Mouse (Mus musculus): ENCODE results near the gene Mis12.

The Mis12 gene

DNA sequence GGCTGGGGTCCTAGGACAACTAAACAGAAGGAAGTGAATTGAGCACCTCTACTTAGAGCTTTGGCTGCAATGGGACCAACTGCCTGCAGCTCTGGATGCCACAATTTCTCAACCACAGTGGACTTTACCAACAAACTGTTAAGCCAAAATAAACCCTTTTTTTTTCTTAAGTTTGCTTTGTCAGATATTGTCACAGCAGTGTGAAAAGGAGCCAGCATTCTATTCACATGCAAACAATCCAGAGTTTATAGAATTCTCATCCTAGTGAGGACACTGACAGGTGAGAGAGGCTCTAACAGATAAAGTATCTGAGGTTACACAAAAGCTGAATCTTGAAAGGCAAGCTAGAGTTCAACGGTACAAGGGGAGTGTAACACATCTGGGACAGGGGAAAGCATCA lies 2.4 kb upstream of the Mis12 start:
- no peak for DNase-seq (ENCODE audit: low read depth, low spot score)

DNA sequence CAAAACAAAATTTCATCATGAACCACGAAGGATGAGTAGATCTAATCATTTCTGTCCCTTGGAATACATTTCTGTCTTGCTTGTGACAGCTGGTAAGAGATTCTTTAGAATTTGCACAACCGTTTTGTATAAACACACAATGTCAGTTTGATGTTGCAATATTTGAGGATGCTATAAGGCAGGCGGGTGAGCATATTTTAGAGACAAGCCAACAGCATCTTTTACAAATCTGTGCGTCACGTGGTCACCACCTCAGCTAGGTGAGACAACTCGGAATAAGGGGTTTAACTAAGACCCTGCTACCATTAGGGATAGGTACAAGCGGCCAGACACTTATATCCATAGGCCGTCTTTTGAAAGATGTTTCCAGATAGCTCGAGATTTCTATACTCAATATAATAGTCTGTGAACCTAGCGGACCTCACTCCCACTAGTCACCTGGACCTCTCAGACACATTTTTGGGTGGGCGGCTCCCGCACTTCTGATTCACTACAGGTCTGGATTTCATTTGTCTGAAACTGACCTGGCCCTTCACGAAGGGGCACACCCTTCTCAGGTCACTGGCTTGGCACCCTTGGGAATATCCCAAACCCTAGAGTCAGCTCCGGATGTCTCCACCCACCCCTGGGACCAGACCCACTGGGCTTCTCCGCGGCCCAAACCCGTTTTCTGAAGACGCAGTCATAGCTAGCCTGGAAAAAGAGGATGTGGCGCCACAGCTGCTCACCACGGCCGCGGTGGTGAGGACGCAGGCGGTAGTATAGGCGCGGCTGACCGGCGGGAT lies 803 bp upstream of the Mis12 start:
- DNase-seq (ENCODE audit: low read depth, low spot score): no peak

DNA sequence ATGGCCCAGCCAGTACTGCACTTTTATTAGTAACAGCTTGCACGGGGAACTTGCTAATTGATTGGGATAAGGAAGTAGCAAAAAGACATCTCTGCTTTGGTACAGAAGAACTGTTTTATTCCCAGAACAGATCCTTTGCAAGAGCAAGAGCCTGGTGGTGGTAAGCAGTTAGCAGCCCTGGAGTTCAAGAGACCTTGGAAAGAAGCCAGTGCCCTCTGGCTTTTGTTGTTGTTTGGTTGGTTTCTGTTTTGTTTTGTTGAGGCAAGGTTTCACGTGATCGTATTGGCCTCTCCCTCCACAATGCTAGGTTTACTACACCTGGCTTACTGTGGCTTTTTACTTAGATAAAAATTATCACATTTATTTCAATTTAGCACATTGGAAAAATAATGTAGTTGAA lies 8.9 kb downstream of the Mis12 start:
- DNase-seq (ENCODE audit: low read depth, low spot score): no peak

DNA sequence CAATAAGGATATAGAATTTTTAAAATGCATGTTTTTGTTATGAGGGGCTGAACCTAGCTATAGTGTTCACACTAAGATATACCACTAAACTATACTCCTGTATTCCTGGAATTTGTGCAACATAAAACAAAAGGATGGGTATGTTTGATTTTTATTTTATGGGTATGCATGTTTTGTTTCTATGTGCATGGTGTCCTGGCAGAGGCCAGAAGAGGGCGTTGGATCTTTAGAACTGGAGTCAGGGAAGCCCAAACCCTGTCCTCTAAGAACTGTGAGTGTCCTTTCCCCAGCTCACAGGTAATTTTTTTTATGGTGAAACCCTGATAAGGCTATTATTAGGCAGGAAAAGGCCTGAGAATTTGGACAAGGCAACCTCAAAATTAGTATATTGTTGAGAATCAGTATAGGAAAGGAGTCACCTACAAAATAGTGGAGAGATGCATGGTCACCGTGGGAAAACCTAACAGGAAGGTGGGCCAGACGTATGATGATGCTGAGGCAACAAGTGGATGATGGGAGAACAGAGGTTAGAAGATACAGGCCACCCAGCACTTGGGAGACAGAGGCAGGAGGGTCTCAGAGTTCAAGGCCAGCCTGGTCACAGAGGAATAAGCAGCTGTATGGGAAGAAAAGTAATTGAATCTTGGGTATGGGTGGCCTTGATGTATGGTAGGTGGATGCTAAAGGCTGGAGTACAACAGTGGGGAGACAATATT lies 10.2 kb downstream of the Mis12 start:
- peak; percentile 14 for DNase-seq (ENCODE audit: low read depth, low spot score)

DNA sequence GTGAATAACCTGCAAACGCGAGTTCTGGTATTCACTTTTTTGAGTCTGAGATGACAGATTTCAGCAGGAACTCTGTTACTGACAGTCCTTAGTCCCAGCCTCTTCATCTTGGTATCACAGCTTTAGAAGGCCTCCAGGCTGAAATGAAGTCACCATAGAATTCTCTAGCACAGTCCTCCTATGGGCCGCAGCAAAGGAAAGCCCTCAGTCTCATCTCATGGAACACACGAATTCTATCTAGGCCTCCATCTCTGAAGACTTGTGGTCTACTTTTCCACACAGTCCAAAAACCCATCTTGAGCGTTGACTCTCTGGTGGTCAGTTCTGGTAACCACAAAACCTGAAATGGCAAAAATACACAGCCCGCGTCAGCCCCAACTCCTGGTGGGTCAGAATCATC lies 12.7 kb downstream of the Mis12 start:
- no peak for DNase-seq (ENCODE audit: low read depth, low spot score)

DNA sequence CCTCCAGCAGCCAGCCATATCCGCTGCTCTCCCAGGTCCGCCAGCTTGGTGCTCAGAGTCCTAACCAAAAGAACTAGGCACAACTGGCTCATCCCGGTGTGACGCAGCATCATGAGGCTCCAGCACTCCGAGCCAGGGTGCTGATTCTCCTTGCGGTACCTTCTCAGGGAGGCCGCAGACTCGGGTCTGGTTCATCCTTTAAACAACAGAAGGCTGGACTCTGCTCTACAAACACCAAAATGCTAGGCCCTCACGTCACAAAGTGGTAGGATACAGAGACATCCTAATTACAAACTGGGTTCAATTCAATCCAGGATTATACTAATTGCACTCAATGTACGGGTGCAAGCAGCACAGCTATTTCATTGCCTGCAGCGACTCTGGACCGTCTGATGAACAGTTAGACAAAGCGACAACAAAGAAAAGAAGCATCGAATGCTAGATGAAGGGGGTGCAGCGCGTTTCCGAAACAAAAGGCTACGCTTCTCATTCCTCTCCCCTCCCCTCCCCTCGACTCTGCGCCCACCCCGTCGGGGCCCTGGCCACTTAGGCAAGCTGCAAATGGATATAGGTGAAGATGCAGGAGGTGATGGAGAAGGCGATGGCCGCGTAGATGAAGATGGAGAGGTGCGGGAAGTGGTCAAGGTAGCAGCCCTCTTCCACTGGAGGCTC lies 13.2 kb downstream of the Mis12 start:
- DNase-seq (ENCODE audit: low read depth, low spot score): no peak

DNA sequence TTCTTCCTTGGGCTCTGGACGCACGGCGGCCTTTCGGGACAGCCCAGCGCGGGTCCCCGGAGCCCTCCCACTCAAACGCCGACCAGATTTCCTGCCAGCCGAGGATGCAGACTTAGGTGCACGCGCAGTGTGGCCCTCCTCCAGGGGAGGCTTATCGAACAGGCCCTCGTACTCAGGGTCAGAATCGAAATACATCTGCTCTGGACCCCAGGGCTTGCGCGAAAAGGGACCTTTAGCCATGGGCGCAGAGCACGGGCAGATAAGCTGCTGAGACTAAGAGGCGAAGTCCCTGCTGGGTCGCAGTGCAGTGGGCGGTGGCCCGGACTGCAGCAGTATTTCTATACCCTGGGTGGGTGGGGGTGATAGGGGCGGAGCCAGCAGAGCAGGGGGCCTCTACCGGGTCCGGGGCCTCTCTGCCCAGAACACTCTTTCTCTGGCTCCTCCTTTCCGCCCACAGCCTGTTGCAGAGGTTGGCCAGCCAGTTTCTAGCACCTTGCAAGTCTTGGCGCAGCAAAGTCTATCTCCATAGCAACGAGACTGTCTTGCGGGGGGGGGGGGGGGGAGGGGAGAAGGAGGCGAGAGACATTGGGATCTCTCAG lies 13.9 kb downstream of the Mis12 start, which contains the start of gene 6330403K07Rik:
6330403K07Rik (minus strand) TSS at position 351 of the 599 bp plus-strand sequence.
- peak; percentile 65 for DNase-seq (ENCODE audit: low read depth, low spot score)

DNA sequence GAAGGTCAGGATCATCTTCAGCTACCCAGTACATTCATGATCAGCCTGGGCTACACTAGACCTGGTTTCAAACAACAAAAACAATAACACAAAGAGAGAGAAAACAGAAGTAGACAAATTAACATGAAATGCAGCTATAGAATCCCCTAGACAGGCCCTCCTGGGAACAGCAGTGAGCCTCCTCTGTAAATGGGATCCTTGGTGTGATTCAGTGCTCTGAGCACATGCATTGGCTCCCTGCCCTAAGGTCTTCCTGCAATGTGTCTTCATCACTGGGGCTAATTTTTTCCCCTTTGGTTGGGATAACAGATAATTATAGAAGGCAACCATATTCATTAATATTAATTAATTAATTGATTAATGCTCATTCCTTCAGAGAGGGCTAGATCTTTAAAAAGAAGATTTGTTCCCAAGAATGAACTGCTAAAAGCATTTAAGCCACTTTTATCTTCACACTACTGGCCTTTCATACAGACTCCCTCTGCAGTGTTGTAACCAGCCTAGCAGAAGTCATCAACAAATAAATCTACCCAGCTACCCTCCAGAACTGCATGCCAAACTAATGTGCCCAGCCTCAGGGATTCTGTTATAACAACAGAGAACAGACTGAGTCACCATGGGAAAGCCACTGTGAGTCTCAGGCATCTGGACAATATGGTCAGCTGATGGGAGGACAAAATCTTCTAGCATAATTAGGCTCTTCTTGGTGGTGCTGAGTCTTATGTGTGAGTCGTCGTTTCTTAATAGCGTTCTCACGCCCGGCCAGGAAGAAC lies 20.3 kb downstream of the Mis12 start:
- no peak for DNase-seq (ENCODE audit: low read depth, low spot score)

DNA sequence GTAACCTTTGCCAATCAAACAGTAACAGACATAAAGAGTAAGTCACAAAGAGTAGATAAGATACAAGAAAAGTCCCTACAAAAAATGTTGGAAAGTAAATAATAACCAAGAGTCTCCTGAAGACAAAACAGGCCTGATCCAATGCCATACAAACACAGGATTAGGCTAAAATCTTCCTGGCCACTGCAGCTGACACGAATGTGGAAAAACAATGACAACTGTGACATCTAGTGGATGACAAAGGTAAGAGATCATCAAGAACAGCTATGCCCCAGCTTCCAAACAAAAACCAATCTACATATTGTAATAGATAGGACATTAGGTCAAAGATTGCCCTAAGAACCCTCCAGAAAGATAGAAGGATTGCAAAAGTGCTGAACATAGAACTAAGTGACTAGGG lies 33.1 kb downstream of the Mis12 start:
- DNase-seq (ENCODE audit: low read depth, low spot score): peak; percentile 57

DNA sequence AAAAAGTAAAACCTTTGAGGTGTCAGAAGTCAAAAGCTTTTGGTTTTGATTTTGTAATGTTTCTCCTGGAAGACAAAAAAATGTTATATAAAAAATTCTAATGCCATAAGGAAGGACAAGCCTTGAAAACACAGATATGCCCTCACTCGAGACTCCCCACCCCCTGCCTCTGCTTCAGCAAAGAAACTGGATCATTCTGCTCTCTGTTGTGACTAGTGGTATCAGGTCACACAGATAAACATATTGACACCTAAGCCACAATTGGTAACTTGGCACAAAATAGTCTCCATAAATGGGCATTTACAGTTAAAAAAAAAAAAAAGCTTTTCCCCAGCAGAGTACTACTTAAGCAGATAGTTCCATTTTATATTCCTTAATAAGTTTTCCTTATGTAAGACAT lies 56.9 kb downstream of the Mis12 start:
- DNase-seq (ENCODE audit: low read depth, low spot score): no peak

All from CD4-positive, CD25-positive, alpha-beta regulatory T cell, adult 2 months (primary cell).